Mouse (Mus musculus) neural tube, embryonic 15.5 days (tissue): ENCODE data around the gene Hat1. TPM values are rescaled to one million over a fixed set of nuclear protein-coding genes. Genes with fewer than 3 reads are reported as not detected.
A peak's percentile ranks its signal among the peaks of the same experiment; 100 is the strongest.
"Not testable (repeated sequence)": the region's sequence is repeated elsewhere in the genome, so short reads cannot be mapped to it uniquely, and the experiment has no call there.

Source experiments
- ATAC-seq: fragments of 200-750 bp; cut with Nextera tagmentation; 2 replicates; pipeline ENCODE4 v1.8.0; 2017; ENCODE audit warnings: mild to moderate bottlenecking, moderate TSS enrichment, moderate library complexity; ENCODE audit not compliant: low FRiP score
- H3K27ac ChIP-seq: fragments of 300-500 bp; sonication (generic); replicated peaks from 2 replicates; pipeline ENCODE4 v1.5.1; 2015; ENCODE audit warnings: mild to moderate bottlenecking, inconsistent platforms
- H3K27me3 ChIP-seq: fragments of 300-500 bp; sonication (generic); replicated peaks from 2 replicates; pipeline ENCODE4 v1.6.1; 2015; ENCODE audit warnings: inconsistent platforms
- H3K36me3 ChIP-seq: fragments of 300-500 bp; sonication (generic); 2 replicates; pipeline ENCODE4 v1.6.1; 2015; ENCODE audit warnings: inconsistent platforms
- H3K4me1 ChIP-seq: fragments of 300-500 bp; sonication (generic); 2 replicates; pipeline ENCODE4 v1.6.1; 2015; ENCODE audit warnings: inconsistent platforms
- H3K4me2 ChIP-seq: fragments of 300-500 bp; sonication (generic); 2 replicates; pipeline ENCODE4 v1.6.1; 2015; ENCODE audit warnings: inconsistent platforms, mild to moderate bottlenecking, moderate library complexity
- H3K4me3 ChIP-seq: fragments of 300-500 bp; sonication (generic); replicated peaks from 2 replicates; pipeline ENCODE4 v1.5.1; 2015; ENCODE audit warnings: mild to moderate bottlenecking, inconsistent platforms
- H3K9ac ChIP-seq: fragments of 300-500 bp; sonication (generic); replicated peaks from 2 replicates; pipeline ENCODE4 v1.6.1; 2015; ENCODE audit warnings: mild to moderate bottlenecking, inconsistent platforms
- H3K9me3 ChIP-seq: fragments of 300-500 bp; sonication (generic); replicated peaks from 2 replicates; pipeline ENCODE4 v1.6.1; 2016; ENCODE audit warnings: inconsistent platforms
- WGBS: fragments of 180-500 bp; shearing (Covaris S2); methylation state at CpG from one replicate; pipeline ENCODE4 v1.1.7; 2015; ENCODE audit warnings: mixed read lengths; 5-methylcytosine and 5-hydroxymethylcytosine counted together
- polyA plus RNA-seq: library from polyadenylated mRNA; unstranded; fragments of >200 nt; fragmentation: Nextera tagmentation; extraction: Ambion mirVana; gene quantifications from 2 replicates; pipeline ENCODE4 v1.2.1, GENCODE M21; 2015

The Hat1 gene
- polyA plus RNA-seq, 1 experiment from 2014 or later = 45.9 TPM

DNA sequence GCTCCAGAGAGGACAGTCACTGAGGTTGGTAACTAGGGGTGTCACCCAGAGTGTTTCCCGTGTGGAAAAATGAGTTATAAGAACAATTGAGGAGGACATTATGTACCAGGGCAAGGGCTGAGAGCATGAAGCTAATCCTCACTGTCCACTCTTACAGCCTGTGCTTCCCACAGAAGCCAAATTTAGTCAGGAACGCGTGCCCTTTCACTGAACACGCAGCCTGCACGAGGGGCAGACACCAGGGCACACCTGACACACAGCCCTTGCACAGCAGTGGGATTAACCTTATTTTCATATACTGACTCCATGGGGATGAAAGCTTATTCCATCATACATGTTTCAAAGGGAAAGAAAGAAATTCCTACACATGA, 34.7 kb upstream of the Hat1 start:
- Histone ChIP-seq H3K4me1 (peaks cover 4% of the 10 kb centered on the region; the same call in 1 of the 2 replicates), H3K36me3 (peaks cover 6% of the 10 kb centered on the region), H3K9ac (no peak overlapping the region), H3K27me3 (no peaks in the 10 kb centered on the region), H3K4me2 (no peak overlapping the region), H3K27ac (no peak overlapping the region), H3K4me3 (no peak overlapping the region), H3K9me3 (no peaks in the 10 kb centered on the region)
- no peak for ATAC-seq
- WGBS = 78% methylated on average over 5 of the region's 5 CpGs

DNA sequence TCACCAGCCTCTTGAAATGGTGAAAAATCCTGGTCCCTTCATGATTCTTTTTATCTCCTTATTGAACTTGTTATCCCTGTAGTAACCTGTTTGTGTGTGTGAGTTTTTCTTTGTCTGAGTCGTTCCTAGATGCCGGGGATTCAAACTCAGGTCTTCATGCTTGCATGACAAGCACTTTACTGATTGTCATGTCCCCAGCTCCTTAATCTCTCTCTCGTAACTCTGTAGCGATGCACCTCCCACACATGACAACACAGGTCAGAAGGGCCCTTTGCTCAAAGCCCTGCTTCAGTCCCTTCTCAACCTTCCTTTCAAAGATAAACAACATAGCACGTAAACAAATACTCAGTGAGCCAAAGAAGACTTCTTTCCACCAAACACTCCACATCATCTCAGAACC, 30.4 kb upstream of the Hat1 start:
- 93% methylated on average over 5 of the region's 5 CpGs for WGBS
- ATAC-seq = no peak

DNA sequence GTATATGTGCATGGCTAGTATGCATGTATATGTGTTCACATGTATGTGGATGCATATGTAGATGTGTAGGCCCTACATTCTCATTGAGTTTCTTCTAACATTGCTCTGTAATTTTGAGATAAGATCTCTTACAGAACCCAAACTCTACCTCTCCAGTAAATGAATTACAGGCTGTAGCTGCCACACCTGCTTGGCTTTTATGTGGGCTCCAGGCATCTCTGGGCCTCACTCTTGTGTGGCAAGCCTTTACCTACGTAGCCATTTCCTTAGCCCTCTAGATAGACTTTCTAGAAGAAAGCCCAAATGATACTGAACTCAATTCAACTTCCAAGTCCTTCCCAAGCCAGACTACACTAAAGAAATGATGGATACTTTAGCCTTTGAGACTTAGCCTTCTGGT, 28.6 kb upstream of the Hat1 start:
- H3K4me2 ChIP-seq = no peak overlapping the region
- H3K4me3 ChIP-seq = no peak overlapping the region
- no peaks in the 10 kb centered on the region for H3K9me3 ChIP-seq
- no peak overlapping the region for H3K9ac ChIP-seq
- 82% methylated on average over 1 of the region's 1 CpGs for WGBS
- H3K36me3 ChIP-seq = peaks cover 18% of the 10 kb centered on the region
- no peak for ATAC-seq
- H3K27ac ChIP-seq = no peak overlapping the region
- no peaks in the 10 kb centered on the region for H3K27me3 ChIP-seq
- H3K4me1 ChIP-seq = peaks cover 6% of the 10 kb centered on the region

More for the DNA sequence above, 30.4 kb upstream of the Hat1 start:
- H3K27me3 ChIP-seq = no peaks in the 10 kb centered on the region
- no peak overlapping the region for H3K9ac ChIP-seq
- no peak overlapping the region for H3K4me2 ChIP-seq
- H3K27ac ChIP-seq = no peak overlapping the region
- H3K4me1 ChIP-seq = no peaks in the 10 kb centered on the region
- no peaks in the 10 kb centered on the region for H3K9me3 ChIP-seq
- H3K4me3 ChIP-seq = no peak overlapping the region
- peaks cover 18% of the 10 kb centered on the region for H3K36me3 ChIP-seq

DNA sequence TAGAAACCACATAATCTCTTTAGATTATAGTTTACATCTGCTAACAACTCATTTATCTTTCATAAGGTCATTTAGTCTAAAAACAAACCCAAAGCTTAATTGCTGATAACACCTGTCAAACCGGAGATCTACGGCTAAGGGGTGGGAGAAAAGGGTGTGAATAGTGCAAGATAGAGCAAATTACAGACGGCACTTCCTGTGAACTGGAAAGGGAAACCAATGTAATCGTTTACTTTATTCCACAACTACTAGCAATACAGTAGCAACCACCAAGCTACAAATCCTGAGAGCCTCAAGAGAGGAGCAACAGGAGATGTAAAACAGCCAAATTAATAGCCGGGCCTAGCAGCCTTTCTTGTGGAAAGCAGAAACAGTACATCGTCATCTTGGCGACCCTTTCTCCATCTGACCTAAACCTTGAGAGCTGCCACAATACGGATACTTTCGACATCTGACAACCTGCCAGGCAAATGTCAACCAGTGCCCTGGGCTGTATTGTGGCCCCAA, 22.1 kb upstream of the Hat1 start:
- 22% methylated on average over 9 of the region's 9 CpGs for WGBS
- Histone ChIP-seq H3K27me3 (no peaks in the 10 kb centered on the region), H3K36me3 (peaks cover 7% of the 10 kb centered on the region; the same call in 1 of the 2 replicates), H3K4me2 (peak overlapping the region; percentile 71), H3K4me3 (peak overlapping the region; percentile 82), H3K27ac (peak overlapping the region; percentile 92), H3K9me3 (no peaks in the 10 kb centered on the region), H3K4me1 (peaks cover 23% of the 10 kb centered on the region), H3K9ac (peak overlapping the region; percentile 82)
- ATAC-seq = peak; percentile 15; the same call in 1 of the 2 replicates

DNA sequence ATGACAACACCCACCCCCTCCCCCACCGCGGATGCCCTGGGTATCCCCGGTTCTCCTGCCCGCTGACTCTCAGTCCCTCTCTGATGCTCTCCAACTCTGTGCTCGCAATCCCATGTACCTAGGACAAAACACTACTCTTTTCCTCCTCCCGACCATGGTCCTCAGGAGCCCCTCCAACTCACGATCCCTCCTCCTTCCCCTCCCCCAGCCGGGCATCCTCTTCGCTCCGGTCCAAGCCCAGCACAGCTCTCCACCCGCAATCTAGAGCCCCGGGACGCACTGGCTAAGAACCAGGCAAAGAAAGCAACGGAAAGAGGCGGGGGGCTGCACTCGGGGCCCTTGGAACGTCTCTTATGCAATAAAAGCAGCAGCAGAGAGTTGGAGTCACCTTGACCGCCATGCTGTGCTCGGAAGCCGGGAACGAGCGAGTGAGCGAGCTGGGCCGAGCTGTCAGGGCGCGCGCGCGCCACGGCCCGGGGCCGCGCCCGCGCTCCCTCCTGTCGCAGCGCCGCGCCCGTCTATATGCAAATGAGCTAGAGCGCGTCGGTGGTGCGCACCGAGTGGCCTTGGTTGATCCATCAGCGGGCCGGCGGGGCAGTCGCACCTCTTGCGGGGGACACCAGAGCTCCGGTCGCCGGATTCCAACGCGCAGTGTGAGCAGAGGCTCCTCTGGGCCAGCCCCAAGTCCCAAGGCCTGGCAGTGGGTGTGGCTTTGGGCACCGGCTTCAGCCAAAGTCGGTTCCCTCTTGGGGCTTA, 21.5 kb upstream of the Hat1 start, which contains the start of gene Slc25a12:
Gene Slc25a12, minus strand, starts transcription at position 625 of the 756 bp plus-strand sequence.
- Histone ChIP-seq H3K27me3 (no peaks in the 10 kb centered on the region), H3K4me3 (peak within 1 kb of the TSS; percentile 82), H3K27ac (peak within 1 kb of the TSS; percentile 92), H3K4me1 (peaks cover 23% of the 10 kb centered on the region), H3K4me2 (peak within 1 kb of the TSS; percentile 71), H3K9ac (peak within 1 kb of the TSS; percentile 82), H3K9me3 (no peaks in the 10 kb centered on the region), H3K36me3 (peaks cover under 1% of the 10 kb centered on the region; the same call in 1 of the 2 replicates)
- ATAC-seq = peak; percentile 96
- under 1% methylated on average over 57 of the region's 57 CpGs for WGBS

DNA sequence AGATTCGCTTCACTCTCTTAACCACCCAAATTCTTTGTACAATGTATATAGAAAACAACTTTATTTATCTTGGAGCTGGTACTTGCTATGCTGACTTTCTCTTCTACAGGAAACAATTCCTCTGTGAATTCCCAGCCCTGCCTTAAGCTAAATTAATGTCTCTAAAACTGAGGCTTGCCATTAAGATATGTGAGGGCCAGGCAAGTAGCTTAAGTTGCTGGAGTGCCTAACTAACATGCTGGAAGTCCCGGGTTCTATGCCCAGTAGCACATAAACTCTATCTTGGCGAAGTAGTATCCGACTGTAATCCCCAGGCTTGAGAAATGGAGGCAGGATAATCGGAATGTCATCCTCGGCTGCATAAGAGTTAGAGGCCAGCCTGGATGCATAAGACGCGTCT, 20.7 kb upstream of the Hat1 start:
- H3K4me3 ChIP-seq = peak overlapping the region; percentile 82; the same call in 1 of the 2 replicates
- WGBS = 34% methylated on average over 8 of the region's 8 CpGs
- no peaks in the 10 kb centered on the region for H3K36me3 ChIP-seq
- no peaks in the 10 kb centered on the region for H3K9me3 ChIP-seq
- H3K27ac ChIP-seq = no peak overlapping the region
- H3K9ac ChIP-seq = 0 out of 2 replicates have a peak overlapping the region, but pooled peaks have one; percentile 23
- no peaks in the 10 kb centered on the region for H3K27me3 ChIP-seq
- peaks cover 23% of the 10 kb centered on the region for H3K4me1 ChIP-seq
- peak overlapping the region; percentile 71 for H3K4me2 ChIP-seq
- no peak for ATAC-seq

DNA sequence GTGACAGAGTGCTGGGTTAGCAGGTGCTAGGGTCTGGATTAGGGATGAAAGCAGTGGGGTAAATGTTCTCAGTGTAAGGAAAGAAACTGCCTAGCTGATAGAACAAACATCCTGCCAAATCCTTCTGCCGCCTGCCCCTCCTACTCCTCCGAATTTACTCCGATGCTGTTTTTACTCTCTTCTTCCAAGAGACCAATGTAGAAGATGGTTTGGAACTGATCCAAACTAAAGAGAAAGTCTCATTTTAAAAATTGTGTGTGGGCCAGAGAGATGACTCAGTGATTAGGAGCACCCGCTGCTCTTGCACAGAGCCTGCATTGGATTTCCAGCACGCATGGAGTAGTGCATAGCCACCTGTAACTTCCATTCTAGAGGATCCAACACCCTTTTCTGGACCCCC, 17.0 kb upstream of the Hat1 start:
- Histone ChIP-seq H3K9me3 (no peaks in the 10 kb centered on the region), H3K9ac (no peak overlapping the region), H3K4me3 (no peak overlapping the region), H3K27me3 (no peaks in the 10 kb centered on the region), H3K36me3 (no peaks in the 10 kb centered on the region), H3K4me1 (peaks cover 4% of the 10 kb centered on the region; the same call in 1 of the 2 replicates), H3K4me2 (no peak overlapping the region), H3K27ac (no peak overlapping the region)
- no peak for ATAC-seq
- 74% methylated on average over 5 of the region's 5 CpGs for WGBS

DNA sequence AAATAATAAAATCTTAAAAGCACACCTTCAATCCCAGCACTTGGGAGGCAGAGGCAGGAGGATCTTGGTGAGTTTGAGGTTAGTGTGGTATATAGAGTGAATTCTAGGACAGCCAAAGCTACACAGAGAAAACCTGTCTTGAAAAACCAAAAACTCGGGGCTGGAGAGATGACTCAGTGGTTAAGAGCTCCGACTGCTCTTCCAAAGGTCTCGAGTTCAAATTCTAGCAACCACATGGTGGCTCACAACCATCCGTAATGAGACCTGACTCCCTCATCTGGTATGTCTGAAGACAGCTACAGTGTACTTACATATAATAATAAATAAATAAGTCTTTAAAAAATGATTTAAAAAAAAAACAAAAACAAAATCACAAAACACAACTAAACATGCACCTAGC, 16.5 kb upstream of the Hat1 start:
- H3K27me3 ChIP-seq, H3K9me3 ChIP-seq, H3K27ac ChIP-seq, H3K36me3 ChIP-seq, ATAC-seq, H3K4me3 ChIP-seq, H3K4me1 ChIP-seq, H3K4me2 ChIP-seq, H3K9ac ChIP-seq: not testable (repeated sequence)
- WGBS = 95% methylated on average over 4 of the region's 4 CpGs

DNA sequence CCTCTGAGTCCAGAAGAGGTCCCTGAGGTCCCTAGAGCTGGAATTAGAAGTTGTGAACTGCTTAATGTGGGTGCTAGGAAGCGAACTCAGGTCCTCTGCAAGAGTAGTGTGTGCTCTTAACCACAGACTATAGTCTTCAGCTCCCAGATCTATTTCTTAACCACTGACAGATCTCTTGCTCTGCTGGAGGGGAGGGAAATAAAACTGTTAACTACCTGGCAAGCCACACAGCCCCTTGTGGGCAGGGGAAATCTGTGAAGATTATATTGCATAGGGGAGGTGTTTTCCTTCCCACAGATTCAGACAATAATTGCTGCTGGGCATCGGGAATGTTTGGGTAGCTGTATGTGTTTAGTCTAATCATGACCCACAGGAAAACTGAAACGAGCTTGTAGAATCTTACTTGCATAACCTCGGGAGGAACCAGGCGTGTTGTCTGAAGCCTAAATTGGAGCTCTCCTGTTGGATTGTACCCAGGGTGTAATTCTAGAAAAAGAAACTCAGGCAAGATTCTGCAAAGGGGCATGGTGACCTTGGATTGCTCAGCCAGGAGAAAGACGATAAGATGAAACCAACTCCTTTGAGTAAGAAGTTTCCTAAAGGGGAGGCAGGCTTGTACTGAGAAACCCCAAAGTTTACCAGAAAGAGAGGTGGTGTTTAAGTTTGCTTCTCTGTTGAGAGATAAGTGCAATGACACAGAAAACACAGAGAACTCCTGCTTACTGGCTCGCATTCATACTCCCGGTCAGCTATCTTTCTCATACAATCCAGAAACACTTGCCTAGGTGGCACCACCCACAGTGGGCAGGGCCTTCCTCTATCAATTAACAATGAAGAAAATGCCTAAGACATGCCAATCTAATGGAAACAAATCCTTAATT, 14.2 kb upstream of the Hat1 start:
- no peak for ATAC-seq
- Histone ChIP-seq H3K36me3 (no peaks in the 10 kb centered on the region), H3K4me1 (no peaks in the 10 kb centered on the region), H3K4me3 (no peak overlapping the region), H3K9me3 (no peaks in the 10 kb centered on the region), H3K27me3 (no peaks in the 10 kb centered on the region), H3K9ac (no peak overlapping the region), H3K27ac (no peak overlapping the region), H3K4me2 (no peak overlapping the region)
- 75% methylated on average over 8 of the region's 8 CpGs for WGBS

DNA sequence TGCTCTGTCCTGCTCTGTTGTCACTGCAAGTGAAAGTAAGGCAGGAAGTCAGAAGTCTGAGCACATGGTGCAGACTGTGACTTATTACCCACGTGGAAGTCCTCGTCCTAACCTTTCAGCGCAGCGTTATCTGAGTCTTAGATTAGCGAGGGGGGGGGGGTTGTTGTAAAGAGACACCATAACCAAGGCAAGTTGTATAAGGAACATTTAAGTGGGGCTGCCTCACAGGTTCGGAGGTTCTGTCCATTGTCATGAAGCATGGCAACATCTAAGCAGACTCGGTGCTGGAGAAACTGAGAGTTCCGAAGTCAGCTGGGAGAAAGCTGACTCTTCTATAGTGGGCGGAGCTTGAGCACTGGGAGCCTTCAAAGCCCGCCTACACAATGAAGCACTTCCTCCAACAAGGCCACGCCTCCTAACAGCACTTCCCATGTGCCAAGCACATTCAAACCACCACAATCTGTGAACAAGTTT, 12.3 kb upstream of the Hat1 start:
- Histone ChIP-seq H3K9ac (no peak overlapping the region), H3K4me1 (no peaks in the 10 kb centered on the region), H3K9me3 (no peaks in the 10 kb centered on the region), H3K36me3 (no peaks in the 10 kb centered on the region), H3K4me2 (no peak overlapping the region), H3K27ac (no peak overlapping the region), H3K4me3 (no peak overlapping the region), H3K27me3 (no peaks in the 10 kb centered on the region)
- no peak for ATAC-seq
- WGBS = 58% methylated on average over 11 of the region's 11 CpGs

DNA sequence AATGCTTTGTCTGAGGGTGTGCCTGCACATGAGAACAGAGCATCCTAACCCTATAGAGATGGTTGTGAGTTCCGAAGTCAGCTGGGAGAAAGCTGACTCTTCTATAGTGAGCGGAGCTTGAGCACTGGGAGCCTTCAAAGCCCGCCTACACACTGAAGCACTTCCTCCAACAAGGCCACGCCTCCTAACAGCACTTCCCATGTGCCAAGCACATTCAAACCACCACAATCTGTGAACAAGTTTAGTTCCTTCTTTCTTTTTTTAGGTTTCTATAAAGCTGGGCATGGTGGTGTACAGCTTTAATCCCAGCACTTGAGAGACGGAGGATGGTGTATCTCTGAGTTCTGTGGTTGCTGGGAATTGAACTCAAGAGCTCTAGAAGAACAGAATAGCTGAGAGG, 11.3 kb upstream of the Hat1 start:
- Histone ChIP-seq H3K4me2 (no peak overlapping the region), H3K9ac (no peak overlapping the region), H3K4me1 (no peaks in the 10 kb centered on the region), H3K27me3 (no peaks in the 10 kb centered on the region), H3K27ac (no peak overlapping the region), H3K36me3 (no peaks in the 10 kb centered on the region), H3K9me3 (no peaks in the 10 kb centered on the region), H3K4me3 (no peak overlapping the region)
- ATAC-seq = no peak
- WGBS = 92% methylated on average over 5 of the region's 5 CpGs
